Mouse (Mus musculus) lung, embryonic 16.5 days (tissue): ENCODE measurements around the gene Arl4a. TPM values are rescaled to one million over a fixed set of nuclear protein-coding genes. Genes with fewer than 3 reads are reported as not detected.

Source experiments
- ATAC-seq: fragments of 200-750 bp; cut with Nextera tagmentation; 2 replicates; pipeline ENCODE4 v1.8.0; 2017; ENCODE audit warnings: low read depth, mild to moderate bottlenecking, moderate library complexity
- H3K27ac ChIP-seq: fragments of 300-500 bp; sonication (generic); 2 replicates; pipeline ENCODE4 v1.5.1; 2014; ENCODE audit warnings: mild to moderate bottlenecking, control low read depth, low read length
- H3K27me3 ChIP-seq: fragments of 300-500 bp; sonication (generic); 2 replicates; pipeline ENCODE4 v1.6.1; 2014; ENCODE audit warnings: low read depth, low read length, mixed read lengths; ENCODE audit not compliant: control insufficient read depth, insufficient read depth
- H3K36me3 ChIP-seq: fragments of 300-500 bp; sonication (generic); 2 replicates; pipeline ENCODE4 v1.6.1; 2014; ENCODE audit warnings: low read length; ENCODE audit not compliant: control insufficient read depth, insufficient read depth
- H3K4me1 ChIP-seq: fragments of 300-500 bp; sonication (generic); replicated peaks from 2 replicates; pipeline ENCODE4 v1.6.1; 2014; ENCODE audit warnings: low read length, mixed read lengths; ENCODE audit not compliant: control insufficient read depth, insufficient read depth
- H3K4me2 ChIP-seq: fragments of 300-500 bp; sonication (generic); 2 replicates; pipeline ENCODE4 v1.6.1; 2014; ENCODE audit warnings: low read depth, low read length, control low read depth
- H3K4me3 ChIP-seq: fragments of 300-500 bp; sonication (generic); 2 replicates; pipeline ENCODE4 v1.5.1; 2014; ENCODE audit warnings: mild to moderate bottlenecking, low read length, control low read depth
- H3K9ac ChIP-seq: fragments of 300-500 bp; sonication (generic); 2 replicates; pipeline ENCODE4 v1.6.1; 2014; ENCODE audit warnings: low read length, control low read depth
- H3K9me3 ChIP-seq: fragments of 300-500 bp; sonication (generic); 2 replicates; pipeline ENCODE4 v1.6.1; 2016; ENCODE audit warnings: low read length; ENCODE audit not compliant: control insufficient read depth
- WGBS: fragments of 180-500 bp; shearing (Covaris S2); extraction: QIAGEN DNeasy Blood & Tissue Kit; methylation state at CpG from one replicate; pipeline ENCODE4 v1.1.7; 2014; 5-methylcytosine and 5-hydroxymethylcytosine counted together
- polyA plus RNA-seq: library from polyadenylated mRNA; unstranded; fragments of >200 nt; fragmentation: Nextera tagmentation; extraction: Ambion mirVana; gene quantifications from 2 replicates; pipeline ENCODE4 v1.2.1, GENCODE M21; 2015

Arl4a gene
- polyA plus RNA-seq, 1 experiment from 2014 or later: 30.9 TPM

GRCm38 (mm10) chr12:40017955-40018505 is 19.8 kb downstream of the Arl4a start:
- Histone ChIP-seq H3K36me3 (no peaks in the 10 kb centered on the region), H3K27ac (no peak overlapping the region), H3K4me2 (peak overlapping the region; percentile 27; the same call in 1 of the 2 replicates), H3K9me3 (no peaks in the 10 kb centered on the region), H3K4me3 (peak overlapping the region; percentile 3; the same call in 1 of the 2 replicates), H3K9ac (no peak overlapping the region), H3K4me1 (0 out of 2 replicates have a peak, but pooled peaks cover 2% of the 10 kb centered on the region), H3K27me3 (no peaks in the 10 kb centered on the region)
- no peak for ATAC-seq
- WGBS: 63% methylated on average over 6 of the region's 6 CpGs

GRCm38 (mm10) chr12:40016648-40017460 is 21.0 kb downstream of the Arl4a start:
- Histone ChIP-seq H3K27me3 (no peaks in the 10 kb centered on the region), H3K27ac (peak overlapping the region; percentile 47), H3K4me1 (0 out of 2 replicates have a peak, but pooled peaks cover 2% of the 10 kb centered on the region), H3K9me3 (no peaks in the 10 kb centered on the region), H3K4me2 (peak overlapping the region; percentile 56), H3K9ac (peak overlapping the region; percentile 58), H3K4me3 (peak overlapping the region; percentile 44), H3K36me3 (no peaks in the 10 kb centered on the region)
- 13% methylated on average over 19 of the region's 19 CpGs for WGBS
- ATAC-seq: peak; percentile 93

GRCm38 (mm10) chr12:40016068-40016467 is 21.8 kb downstream of the Arl4a start:
- H3K9ac ChIP-seq: no peak overlapping the region
- 68% methylated on average over 9 of the region's 9 CpGs for WGBS
- no peak overlapping the region for H3K27ac ChIP-seq
- no peak overlapping the region for H3K4me3 ChIP-seq
- no peaks in the 10 kb centered on the region for H3K27me3 ChIP-seq
- H3K36me3 ChIP-seq: no peaks in the 10 kb centered on the region
- H3K9me3 ChIP-seq: no peaks in the 10 kb centered on the region
- no peak for ATAC-seq
- H3K4me2 ChIP-seq: no peak overlapping the region
- 0 out of 2 replicates have a peak, but pooled peaks cover 2% of the 10 kb centered on the region for H3K4me1 ChIP-seq

- Histone ChIP-seq H3K27ac (no peak overlapping the region), H3K4me1 (no peaks in the 10 kb centered on the region), H3K36me3 (no peaks in the 10 kb centered on the region), H3K4me2 (no peak overlapping the region), H3K9ac (no peak overlapping the region), H3K9me3 (no peaks in the 10 kb centered on the region), H3K4me3 (no peak overlapping the region), H3K27me3 (no peaks in the 10 kb centered on the region)
- WGBS: 43% methylated on average over 2 of the region's 2 CpGs
- no peak for ATAC-seq
Observed at GRCm38 (mm10) chr12:40009866-40010265, 28.0 kb downstream of the Arl4a start.

- no peak overlapping the region for H3K27ac ChIP-seq
- no peak overlapping the region for H3K4me3 ChIP-seq
- no peak overlapping the region for H3K4me2 ChIP-seq
- no peak for ATAC-seq
- H3K36me3 ChIP-seq: no peaks in the 10 kb centered on the region
- no peaks in the 10 kb centered on the region for H3K4me1 ChIP-seq
- no peaks in the 10 kb centered on the region for H3K9me3 ChIP-seq
- 60% methylated on average over 3 of the region's 3 CpGs for WGBS
- no peak overlapping the region for H3K9ac ChIP-seq
- no peaks in the 10 kb centered on the region for H3K27me3 ChIP-seq
Observed at GRCm38 (mm10) chr12:40008459-40008858, 29.4 kb downstream of the Arl4a start.

- no peak for ATAC-seq
- WGBS: 79% methylated on average over 2 of the region's 2 CpGs
- no peaks in the 10 kb centered on the region for H3K9me3 ChIP-seq
- H3K36me3 ChIP-seq: no peaks in the 10 kb centered on the region
- no peak overlapping the region for H3K9ac ChIP-seq
- H3K4me1 ChIP-seq: no peaks in the 10 kb centered on the region
- no peak overlapping the region for H3K27ac ChIP-seq
- no peaks in the 10 kb centered on the region for H3K27me3 ChIP-seq
- no peak overlapping the region for H3K4me2 ChIP-seq
- H3K4me3 ChIP-seq: no peak overlapping the region
Observed at GRCm38 (mm10) chr12:40004766-40005165, 33.1 kb downstream of the Arl4a start.

- 26% methylated on average over 4 of the region's 4 CpGs for WGBS
- 0 out of 2 replicates have a peak, but pooled peaks cover 2% of the 10 kb centered on the region for H3K4me1 ChIP-seq
- no peaks in the 10 kb centered on the region for H3K36me3 ChIP-seq
- no peaks in the 10 kb centered on the region for H3K27me3 ChIP-seq
- no peak overlapping the region for H3K4me2 ChIP-seq
- H3K27ac ChIP-seq: no peak overlapping the region
- H3K4me3 ChIP-seq: no peak overlapping the region
- ATAC-seq: no peak
- no peak overlapping the region for H3K9ac ChIP-seq
- no peaks in the 10 kb centered on the region for H3K9me3 ChIP-seq
Observed at GRCm38 (mm10) chr12:39998853-39999195, 39.0 kb downstream of the Arl4a start.

- Histone ChIP-seq H3K27me3 (no peaks in the 10 kb centered on the region), H3K4me1 (0 out of 2 replicates have a peak, but pooled peaks cover 2% of the 10 kb centered on the region), H3K4me2 (peak overlapping the region; percentile 17), H3K27ac (no peak overlapping the region), H3K9me3 (no peaks in the 10 kb centered on the region), H3K4me3 (no peak overlapping the region), H3K36me3 (no peaks in the 10 kb centered on the region), H3K9ac (no peak overlapping the region)
- ATAC-seq: peak; percentile 95
- WGBS: 10% methylated on average over 9 of the region's 9 CpGs
Observed at GRCm38 (mm10) chr12:39998070-39998852, 39.6 kb downstream of the Arl4a start.

- Histone ChIP-seq H3K4me1 (0 out of 2 replicates have a peak, but pooled peaks cover 2% of the 10 kb centered on the region), H3K27ac (no peak overlapping the region), H3K9ac (no peak overlapping the region), H3K4me3 (no peak overlapping the region), H3K4me2 (no peak overlapping the region), H3K9me3 (no peaks in the 10 kb centered on the region), H3K27me3 (no peaks in the 10 kb centered on the region), H3K36me3 (no peaks in the 10 kb centered on the region)
- 44% methylated on average over 4 of the region's 4 CpGs for WGBS
- ATAC-seq: no peak
Observed at GRCm38 (mm10) chr12:39997651-39998050, 40.2 kb downstream of the Arl4a start.
